Mouse (Mus musculus) kidney, postnatal 10 days (tissue): Measurements from ENCODE around the gene Uspl1.
A peak's percentile ranks its signal among the peaks of the same experiment; 100 is the strongest.

Experiments used
- DNase-seq: peaks from one replicate; pipeline ENCODE4 v3.0.0; 2021; ENCODE audit warnings: mixed read lengths

Gene Uspl1

DNA sequence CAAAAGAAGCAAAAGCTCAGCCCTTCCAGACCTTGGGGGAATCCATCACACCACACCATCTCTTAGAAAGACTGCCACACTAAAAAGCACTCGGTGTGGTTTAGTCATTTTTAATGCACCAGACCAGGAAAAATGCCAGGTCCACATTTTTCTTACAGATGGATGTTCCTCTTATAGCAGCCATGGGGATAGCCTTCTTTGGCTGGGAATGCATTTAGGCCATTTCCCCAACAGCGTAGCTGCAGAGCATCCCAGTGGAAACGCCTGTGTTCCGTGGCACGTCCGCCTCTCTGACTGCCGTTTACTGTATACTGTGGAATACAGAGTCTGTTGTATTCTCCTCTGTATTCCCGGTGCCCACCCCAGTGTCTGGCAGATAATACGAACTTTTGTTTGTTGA lies 15.3 kb upstream of the Uspl1 start:
- no peak for DNase-seq

GRCm38 (mm10) chr5:149170841-149171588 lies 13.1 kb upstream of the Uspl1 start:
- DNase-seq, result no peak

- no peak for DNase-seq
Measured at GRCm38 (mm10) chr5:149172246-149172645, 11.9 kb upstream of the Uspl1 start.

DNA sequence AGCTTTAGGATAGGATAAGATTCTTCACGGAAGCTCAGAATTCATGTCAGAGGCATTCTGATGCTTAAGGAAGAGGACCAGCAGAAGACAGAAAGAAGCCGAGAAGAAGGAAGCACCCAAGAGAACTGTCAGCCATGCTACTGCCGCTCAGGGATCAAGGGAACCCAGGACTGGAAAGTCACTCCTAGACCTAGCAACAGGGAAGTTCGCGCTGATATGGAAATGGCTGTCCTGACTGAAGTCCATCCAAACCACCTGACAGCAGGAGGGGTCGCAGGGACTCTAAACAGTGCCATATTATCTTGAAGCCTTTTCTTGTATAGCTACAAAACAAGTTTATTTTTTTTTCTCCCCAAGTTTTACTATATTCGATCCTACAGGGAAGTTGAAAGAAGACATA lies 9.6 kb upstream of the Uspl1 start:
- DNase-seq, result no peak

- DNase-seq, result no peak
Measured at GRCm38 (mm10) chr5:149175736-149176135, 8.4 kb upstream of the Uspl1 start.

GRCm38 (mm10) chr5:149178095-149178494 lies 6.1 kb upstream of the Uspl1 start:
- DNase-seq, result no peak

GRCm38 (mm10) chr5:149179826-149180225 lies 4.3 kb upstream of the Uspl1 start:
- no peak for DNase-seq

GRCm38 (mm10) chr5:149182186-149182870 lies 1.8 kb upstream of the Uspl1 start:
- no peak for DNase-seq

- DNase-seq, result no peak
Measured at GRCm38 (mm10) chr5:149183122-149183521, 1.0 kb upstream of the Uspl1 start.

- DNase-seq, result no peak
Measured at GRCm38 (mm10) chr5:149183721-149184103, 438 bp upstream of the Uspl1 start.

DNA sequence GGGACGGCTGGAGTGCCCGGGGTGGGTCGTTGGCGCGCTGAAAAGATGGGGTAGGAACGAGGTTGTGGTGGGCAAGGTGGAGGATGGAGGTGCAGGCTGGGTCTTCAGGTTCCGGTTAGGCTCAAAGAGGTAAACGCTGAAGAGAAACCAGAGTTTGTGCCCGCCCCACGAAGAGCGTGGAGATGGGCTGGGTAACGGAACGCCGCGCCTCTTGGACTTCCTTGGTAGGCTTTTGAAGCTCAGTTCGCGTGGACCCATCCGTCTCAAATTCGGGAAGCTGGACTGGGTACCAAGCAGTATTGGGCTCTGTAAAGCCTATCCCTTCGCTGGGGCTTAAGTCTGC lies 665 bp downstream of the Uspl1 start:
- DNase-seq, result peak; percentile 71

DNA sequence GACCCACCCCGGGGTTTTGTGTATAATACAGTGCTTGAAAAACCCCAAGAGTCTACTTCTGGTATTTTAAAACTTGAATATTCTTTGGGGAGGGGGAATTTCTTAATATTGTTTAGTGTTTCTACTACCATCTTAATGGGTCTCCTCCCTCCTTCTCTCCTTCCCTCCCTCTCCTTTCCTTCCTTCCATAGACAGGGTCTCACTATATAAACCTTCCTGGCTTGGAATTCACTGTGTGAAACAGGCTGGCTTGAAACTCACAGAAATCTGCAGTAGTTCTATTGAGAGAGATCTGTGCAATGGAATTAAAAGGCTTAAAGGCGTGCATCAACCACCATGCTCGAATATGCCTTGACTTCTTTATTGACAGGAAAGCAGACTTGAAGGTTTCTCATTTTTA lies 1.7 kb downstream of the Uspl1 start:
- DNase-seq, result no peak

DNA sequence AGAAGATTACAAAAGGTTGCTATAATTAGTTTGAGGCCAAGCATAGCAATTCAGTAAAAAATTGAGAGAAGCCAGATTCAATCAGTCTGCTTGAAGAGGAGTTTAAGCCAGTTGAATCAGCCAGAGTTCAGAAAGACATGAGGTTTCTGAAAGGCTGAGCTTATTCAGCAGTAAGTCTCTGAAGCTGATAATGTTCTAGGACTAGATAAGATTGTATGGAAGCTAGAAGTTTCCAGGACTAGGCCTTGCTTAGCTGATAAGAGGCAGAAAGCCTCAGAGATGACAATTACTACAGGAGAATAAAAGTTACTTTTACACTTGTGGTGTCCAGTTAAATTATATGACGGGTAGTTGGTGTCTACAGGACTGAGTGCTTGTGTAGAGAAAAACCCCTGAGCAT lies 6.0 kb downstream of the Uspl1 start:
- DNase-seq, result no peak

GRCm38 (mm10) chr5:149196611-149197010 lies 12.5 kb downstream of the Uspl1 start:
- no peak for DNase-seq

- DNase-seq, result no peak
Measured at GRCm38 (mm10) chr5:149198782-149199181, 14.6 kb downstream of the Uspl1 start.

DNA sequence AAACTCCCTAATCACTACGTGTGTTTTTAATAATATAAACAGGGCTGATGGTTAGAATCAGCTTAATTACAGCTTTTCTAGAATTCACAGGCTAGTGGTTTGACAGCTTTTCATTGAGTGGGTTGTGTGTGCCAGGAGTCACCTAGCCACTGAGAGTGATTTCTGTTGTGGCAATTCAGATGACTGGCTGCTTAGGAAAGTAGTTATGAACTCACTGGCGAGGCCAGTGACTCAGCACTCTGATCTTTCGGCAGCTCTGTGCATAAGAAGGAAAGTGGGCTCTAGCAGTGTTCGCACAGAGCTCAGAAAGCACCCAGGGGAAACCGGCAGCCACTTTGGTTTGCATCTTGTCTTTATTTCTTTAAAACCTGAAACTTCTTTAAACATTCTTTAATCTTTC lies 18.8 kb downstream of the Uspl1 start:
- no peak for DNase-seq

GRCm38 (mm10) chr5:149203796-149204375 lies 19.7 kb downstream of the Uspl1 start:
- DNase-seq, result no peak

DNA sequence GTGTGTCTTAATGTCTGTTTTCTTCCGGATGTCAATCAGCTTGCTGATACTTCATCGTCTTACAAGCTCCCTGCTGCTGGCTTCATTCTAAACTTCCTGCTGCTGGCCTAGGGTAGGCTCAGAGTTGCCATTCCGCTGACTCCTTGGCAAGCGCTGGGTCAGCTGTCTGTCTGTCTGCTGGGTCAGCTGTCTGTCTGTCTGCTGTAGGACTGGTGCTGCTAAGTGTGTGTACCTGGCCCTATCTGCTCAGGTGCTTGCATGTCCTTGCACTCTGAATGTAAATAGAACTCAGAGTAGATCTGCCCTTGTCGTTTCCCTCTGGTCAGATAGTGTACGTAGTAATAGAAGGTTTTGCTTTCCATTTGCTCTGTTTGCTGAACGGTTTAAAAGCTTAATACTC lies 20.7 kb downstream of the Uspl1 start:
- no peak for DNase-seq

DNA sequence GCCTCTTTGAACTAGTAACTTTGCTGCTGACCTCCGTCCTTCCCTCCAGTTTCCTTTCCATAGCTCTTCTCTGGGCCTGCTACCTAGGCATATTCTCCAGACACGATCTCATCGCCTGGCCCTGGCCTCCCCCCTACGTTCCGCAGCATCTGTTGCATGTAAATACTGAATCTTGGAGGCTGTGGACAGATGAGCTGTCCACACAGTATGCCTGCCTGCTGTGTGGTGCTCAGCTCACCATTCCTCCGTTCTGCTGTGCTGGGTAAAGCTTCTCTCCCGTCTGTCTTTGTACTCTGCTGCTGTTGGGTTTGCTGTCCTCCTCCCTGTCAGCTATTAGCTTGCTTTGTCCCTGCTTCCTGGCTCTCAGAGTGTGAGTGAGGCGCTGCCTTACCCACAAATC lies 21.1 kb downstream of the Uspl1 start:
- no peak for DNase-seq

DNA sequence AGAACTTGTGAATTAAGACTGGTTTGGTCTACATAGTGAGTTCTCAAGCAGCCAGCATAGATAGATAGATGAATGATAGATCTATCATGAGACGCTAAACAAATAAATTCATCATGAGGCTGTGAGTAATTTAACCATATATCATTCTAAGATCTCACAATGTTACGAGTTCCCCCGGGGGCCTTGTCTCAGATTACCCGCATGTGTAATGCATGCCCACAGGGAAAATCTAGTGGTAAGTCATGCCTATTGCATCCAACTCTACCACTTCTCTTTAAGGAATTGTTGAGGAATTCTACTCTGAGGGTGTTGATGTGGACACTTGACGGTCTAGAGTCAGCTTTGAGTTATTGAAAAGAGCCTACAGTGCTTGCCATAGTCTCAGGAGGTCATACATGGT lies 22.1 kb downstream of the Uspl1 start:
- no peak for DNase-seq

- no peak for DNase-seq
Measured at GRCm38 (mm10) chr5:149207661-149208060, 23.5 kb downstream of the Uspl1 start.

DNA sequence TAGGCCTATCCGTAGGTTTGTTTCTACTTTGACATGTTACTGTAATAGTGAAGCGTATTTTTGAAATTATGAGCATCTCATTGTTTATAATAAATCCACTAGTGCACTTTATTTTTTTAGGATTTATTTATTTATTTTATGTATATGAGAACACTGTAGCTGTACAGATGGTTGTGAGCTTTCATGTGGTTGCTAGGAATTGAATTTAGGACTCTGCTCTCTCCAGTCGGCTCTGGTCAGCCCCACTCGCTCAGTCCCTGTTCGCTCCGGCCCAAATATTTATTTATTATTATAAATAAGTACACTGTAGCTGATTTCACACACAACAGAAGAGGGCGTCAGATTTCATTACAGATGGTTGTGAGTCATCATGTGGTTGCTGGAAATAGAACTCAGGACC lies 24.6 kb downstream of the Uspl1 start:
- DNase-seq, result no peak

GRCm38 (mm10) chr5:149209328-149209727 lies 25.2 kb downstream of the Uspl1 start:
- DNase-seq, result no peak

GRCm38 (mm10) chr5:149211041-149211440 lies 26.9 kb downstream of the Uspl1 start:
- DNase-seq, result no peak

DNA sequence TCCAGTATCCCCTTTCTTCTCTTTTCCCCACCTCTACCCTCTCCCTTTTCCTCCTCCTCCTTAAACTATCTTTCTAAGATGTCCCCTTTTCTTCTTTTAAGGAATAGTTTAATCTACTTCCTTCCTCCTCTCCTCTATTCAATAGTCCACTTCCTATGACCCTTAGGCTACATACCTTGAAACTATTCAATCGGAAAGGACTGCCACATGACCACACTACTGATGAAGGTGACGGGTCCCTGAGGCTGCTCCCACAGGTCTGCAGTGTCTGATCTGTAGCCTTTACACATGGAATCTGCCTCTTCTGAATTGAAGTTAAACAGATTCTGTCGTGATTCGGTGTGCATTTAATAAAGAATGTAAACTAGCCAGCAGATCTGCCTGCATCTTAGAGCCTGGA lies 28.7 kb downstream of the Uspl1 start:
- no peak for DNase-seq
